11 mouse cellular contexts compared by ENCODE assay signal in genomic region chr12:112866467-112867080, GRCm38 (mm10). TPM values are rescaled to one million over a fixed set of nuclear protein-coding genes. Genes with fewer than 3 reads are reported as not detected.
DNase-seq lines count a peak whose midpoint lies in the region; TF ChIP-seq lines count a peak whose summit lies in the region.
"Had no signal": no experiment of that assay in that cellular context is flagged by ENCODE, and none has a peak within 500 bp of the region (broad histone marks: within the 10 kb centered on the region; RNA-seq: fewer than 3 reads in every experiment).

No protein-coding gene starts in this region.

- 40% methylated on average over 8 of the region's 8 CpGs for WGBS in cerebellum, adult 2 months
- WGBS in kidney, adult 2 months: 73% methylated on average over 8 of the region's 8 CpGs

- no peak for TF ChIP-seq POLR2A in cerebellum, adult 2 months (IDR thresholded peaks at IDR 0.05; ENCODE audit: borderline replicate concordance, insufficient read depth, low read length)
- no peak for TF ChIP-seq POLR2A in kidney, adult 2 months (IDR thresholded peaks at IDR 0.05; ENCODE audit: low read depth, low read length)

- H3K36me3 ChIP-seq in kidney, adult 2 months (ENCODE audit: control insufficient read depth, insufficient read depth, low read length): no peaks in the 10 kb centered on the region
- H3K36me3 ChIP-seq: intestine, embryonic 15.5 days had no signal

- TF ChIP-seq CTCF in cerebellum, adult 2 months (IDR thresholded peaks at IDR 0.05; ENCODE audit: borderline replicate concordance, insufficient read depth, low read depth, low read length): no peak
- no peak for TF ChIP-seq CTCF in kidney, adult 2 months (conservative IDR thresholded peaks at IDR 0.05; ENCODE audit: insufficient read depth, insufficient read length, low read depth, low read length)

- peaks cover 14% of the 10 kb centered on the region for H3K4me1 ChIP-seq in cerebellum, adult 2 months (ENCODE audit: control insufficient read depth, insufficient read depth, low read length)
- no peaks in the 10 kb centered on the region for H3K4me1 ChIP-seq in kidney, adult 2 months (ENCODE audit: control insufficient read depth, insufficient read depth, low read length)

- no peaks in the 10 kb centered on the region for H3K27me3 ChIP-seq in cerebellum, adult 2 months (ENCODE audit: control insufficient read depth, insufficient read depth, low read length)
- H3K27me3 ChIP-seq in kidney, adult 2 months (replicated peaks; ENCODE audit: control insufficient read depth, insufficient read depth, low read length): no peaks in the 10 kb centered on the region
- H3K27me3 ChIP-seq: intestine, embryonic 15.5 days had no signal

- no peak overlapping the region for H3K27ac ChIP-seq in cerebellum, adult 2 months (ENCODE audit: insufficient read depth, low read length)
- H3K27ac ChIP-seq in kidney, adult 2 months (ENCODE audit: insufficient read depth, low read depth, low read length): no peak overlapping the region
- H3K27ac ChIP-seq: intestine, embryonic 15.5 days had no signal

- no peak overlapping the region for H3K4me3 ChIP-seq in cerebellum, adult 2 months (replicated peaks; ENCODE audit: insufficient read depth, low read depth, low read length)
- no peak overlapping the region for H3K4me3 ChIP-seq in kidney, adult 2 months (ENCODE audit: insufficient read depth, low read depth, low read length)
- H3K4me3 ChIP-seq: intestine, embryonic 15.5 days; megakaryocyte, embryonic 14.5 days had no signal

- DNase-seq in cerebellum, adult 2 months: peak; percentile 36 to 42
- no peak for DNase-seq in cerebellum, adult 8-10 months
- DNase-seq in kidney, adult 2 months: peak; percentile 51
- no peak for DNase-seq in kidney, adult 11 months
- DNase-seq in 3134 (ENCODE audit: extremely low read depth, insufficient read length, low spot score): peak; percentile 67
- peak; percentile 41 for DNase-seq in adrenal gland, postnatal 25 days
- DNase-seq in natural killer cell, adult 2 months (ENCODE audit: low spot score in 2 of 2): no peak
- DNase-seq in frontal cortex, postnatal 36 days (ENCODE audit: low spot score in 2 of 2): no peak
- DNase-seq: thymus, postnatal 25 days had no signal

RNA-seq across cellular contexts. Expression of gene Gpr132, which starts 1.5 kb away (rescaled TPM):
- polyA plus RNA-seq in cerebellum, adult 2 months (2012; rRNA removed): 0.05 and 0.08 TPM in 2 replicates
- 1.7 and 4.6 TPM in 2 replicates for polyA plus RNA-seq in kidney, adult 2 months (2012; rRNA removed)
- total RNA-seq in adrenal gland, postnatal 25 days (2021): 0.12 TPM in 1 of 2 replicates, not detected in the other

RNA-seq across cellular contexts. Expression of gene Cdca4, which starts 37.4 kb away (rescaled TPM):
- 9.3 and 9.8 TPM in 2 replicates for polyA plus RNA-seq in cerebellum, adult 2 months (2012; rRNA removed)
- 10.3 and 10.6 TPM in 2 replicates for polyA plus RNA-seq in kidney, adult 2 months (2012; rRNA removed)
- total RNA-seq in adrenal gland, postnatal 25 days (2021): 15.5 and 15.9 TPM in 2 replicates

RNA-seq across cellular contexts. Expression of gene Clba1, which starts 57.8 kb away (rescaled TPM):
- polyA plus RNA-seq in cerebellum, adult 2 months (2012; rRNA removed): 6.5 and 7.6 TPM in 2 replicates
- polyA plus RNA-seq in kidney, adult 2 months (2012; rRNA removed): 19.1 and 22.5 TPM in 2 replicates
- 7.7 and 10.0 TPM in 2 replicates for total RNA-seq in adrenal gland, postnatal 25 days (2021)

Comparison
In these comparisons a context has a peak if more than half of its experiments do, and no peak if none do; other contexts are left out.
1. DNase-seq: peak in cerebellum, adult 2 months (2 of 2), kidney, adult 2 months (single experiment), 3134 (single experiment) and adrenal gland, postnatal 25 days (single experiment); none in cerebellum, adult 8-10 months (single experiment), kidney, adult 11 months (single experiment), natural killer cell, adult 2 months (0 of 2) and frontal cortex, postnatal 36 days (0 of 2).